In genomic region chrX:136216303-136216702, GRCm38 (mm10) we compare ENCODE assay signal across 16 mouse cellular contexts. TPM values are rescaled to one million over a fixed set of nuclear protein-coding genes. Genes with fewer than 3 reads are reported as not detected.
"Had no signal": no experiment of that assay in that cellular context is flagged by ENCODE, and none has a peak within 500 bp of the region (broad histone marks: within the 10 kb centered on the region; RNA-seq: fewer than 3 reads in every experiment).

No protein-coding gene starts in this region.

- H3K9me3 ChIP-seq: limb, embryonic 13.5 days; liver, embryonic 15.5 days; megakaryocyte, embryonic 14.5 days; neural tube, embryonic 15.5 days had no signal

- H3K4me1 ChIP-seq: limb, embryonic 13.5 days; liver, embryonic 15.5 days; megakaryocyte, embryonic 14.5 days; neural tube, embryonic 15.5 days had no signal

- DNase-seq: kidney, postnatal 14 days; left cerebral cortex, postnatal 4 days; lung, adult 2 months; lung, postnatal 10 days; right cerebral cortex, adult 18-20 months; right cerebral cortex, postnatal 25 days; thymus, postnatal 36 days had no signal

- H3K9ac ChIP-seq: limb, embryonic 13.5 days; liver, embryonic 15.5 days; neural tube, embryonic 15.5 days had no signal

- H3K27me3 ChIP-seq: neural tube, embryonic 15.5 days had no signal

- H3K4me2 ChIP-seq: limb, embryonic 13.5 days; liver, embryonic 11.5 days; liver, embryonic 15.5 days; midbrain, embryonic 11.5 days had no signal

- H3K27ac ChIP-seq: limb, embryonic 13.5 days; liver, embryonic 15.5 days; macrophage; neural tube, embryonic 15.5 days had no signal

- H3K4me3 ChIP-seq: limb, embryonic 13.5 days; liver, embryonic 15.5 days; megakaryocyte, embryonic 14.5 days; neural tube, embryonic 15.5 days had no signal

- H3K36me3 ChIP-seq: limb, embryonic 13.5 days; liver, embryonic 15.5 days; neural tube, embryonic 15.5 days had no signal

RNA-seq across cellular contexts. Expression of gene Tceal7, which starts 1.7 kb away (rescaled TPM):
- polyA plus RNA-seq: large intestine, adult 2 months; lung, adult 2 months; small intestine, adult 2 months had no signal
